Mouse (Mus musculus): ENCODE measurements at regions not wholly inside any gene's neighbourhood (a gene's known extent, or its start where the extent isn't known, plus 50 kb on each side); places are given as distances from the start of the nearest gene placed in this dataset.

- DNase-seq (ENCODE audit: low read depth): no peak
Measured at GRCm38 (mm10) chr3:38209081-38209480, 275.6 kb downstream of the Ankrd50 start.

GRCm38 (mm10) chr3:38207867-38208266 lies 276.8 kb downstream of the Ankrd50 start:
- no peak for DNase-seq (ENCODE audit: low read depth)

GRCm38 (mm10) chr3:38201861-38202656 lies 282.6 kb downstream of the Ankrd50 start:
- DNase-seq (ENCODE audit: low read depth): peak; percentile 28

- DNase-seq (ENCODE audit: low read depth): no peak
Measured at GRCm38 (mm10) chr3:38194001-38194400, 290.6 kb downstream of the Ankrd50 start.

DNA sequence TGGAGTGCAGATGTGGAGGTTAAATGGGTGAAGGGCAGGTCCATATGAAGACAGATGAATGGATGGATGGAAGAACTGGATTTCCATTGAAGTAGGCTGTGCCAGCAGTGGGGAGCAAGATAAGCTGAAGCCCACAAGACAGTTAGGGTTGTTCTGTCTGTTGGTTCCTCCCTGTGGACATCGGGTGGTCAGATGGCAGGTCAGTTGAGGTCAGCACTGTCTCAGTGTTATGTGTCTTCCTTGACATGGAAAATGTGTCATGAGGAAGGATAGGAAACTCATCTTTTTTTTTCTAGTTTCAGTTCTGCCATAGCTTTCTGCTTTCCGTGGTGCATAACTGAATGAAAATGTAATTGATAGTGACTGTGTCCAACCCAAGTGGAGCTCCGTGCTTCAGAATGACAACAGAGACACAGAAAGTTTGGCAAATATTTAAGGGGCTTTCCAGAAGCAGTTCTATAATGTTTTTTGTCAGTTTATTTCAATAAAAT lies 297.2 kb downstream of the Ankrd50 start:
- no peak for DNase-seq (ENCODE audit: low read depth)

GRCm38 (mm10) chr3:38186503-38186902 lies 298.1 kb downstream of the Ankrd50 start:
- no peak for DNase-seq (ENCODE audit: low read depth)

GRCm38 (mm10) chr3:38178295-38178694 lies 306.3 kb downstream of the Ankrd50 start:
- DNase-seq (ENCODE audit: low read depth): peak; percentile 6

DNA sequence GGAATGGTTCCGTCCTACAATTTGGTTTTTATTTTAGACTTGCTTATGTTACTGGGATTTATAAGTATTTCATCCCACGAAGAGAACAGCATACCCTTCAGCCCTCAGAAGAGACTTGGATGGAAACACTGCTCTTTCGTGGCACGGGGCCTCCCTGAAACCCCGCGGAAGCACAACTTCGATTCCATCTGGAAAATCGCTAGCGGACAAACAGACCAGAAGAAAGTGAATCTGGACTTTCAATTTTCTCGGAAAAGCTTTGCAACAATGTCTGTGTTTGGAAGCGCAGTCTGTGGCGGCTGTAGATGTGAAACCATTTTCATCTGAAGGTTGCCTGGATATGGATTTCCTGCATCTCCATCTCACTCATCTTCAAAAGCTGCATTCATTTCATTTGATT lies 308.7 kb downstream of the Ankrd50 start:
- DNase-seq (ENCODE audit: low read depth): no peak

DNA sequence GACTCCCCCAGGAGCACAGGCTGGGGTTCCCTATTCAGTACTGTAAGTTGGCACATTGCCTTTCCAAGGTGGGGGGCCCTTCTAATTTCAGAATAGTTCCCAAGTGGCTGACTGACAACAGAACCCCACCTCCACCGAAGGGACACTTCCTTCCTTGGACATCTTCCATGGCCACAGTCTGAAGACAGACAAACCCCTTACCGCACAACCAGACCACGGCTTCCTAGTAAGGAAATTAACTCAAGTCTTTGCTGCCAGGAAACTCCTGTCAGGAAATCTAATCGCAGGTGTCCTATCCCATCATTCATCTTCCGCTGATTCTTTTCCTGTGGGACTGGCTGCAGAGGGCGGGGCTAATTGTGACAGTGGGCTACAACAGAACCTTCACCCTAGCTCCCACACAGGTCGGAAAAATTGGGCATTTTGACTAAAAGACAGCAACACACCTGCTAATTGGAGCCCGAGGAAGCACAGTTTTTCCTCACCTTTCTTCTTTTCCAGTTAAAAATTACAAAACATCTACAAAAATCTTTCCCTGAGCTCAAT lies 309.8 kb downstream of the Ankrd50 start:
- DNase-seq (ENCODE audit: low read depth): no peak

- DNase-seq (ENCODE audit: low read depth): no peak
Measured at GRCm38 (mm10) chr3:38152408-38152807, 332.2 kb downstream of the Ankrd50 start.

DNA sequence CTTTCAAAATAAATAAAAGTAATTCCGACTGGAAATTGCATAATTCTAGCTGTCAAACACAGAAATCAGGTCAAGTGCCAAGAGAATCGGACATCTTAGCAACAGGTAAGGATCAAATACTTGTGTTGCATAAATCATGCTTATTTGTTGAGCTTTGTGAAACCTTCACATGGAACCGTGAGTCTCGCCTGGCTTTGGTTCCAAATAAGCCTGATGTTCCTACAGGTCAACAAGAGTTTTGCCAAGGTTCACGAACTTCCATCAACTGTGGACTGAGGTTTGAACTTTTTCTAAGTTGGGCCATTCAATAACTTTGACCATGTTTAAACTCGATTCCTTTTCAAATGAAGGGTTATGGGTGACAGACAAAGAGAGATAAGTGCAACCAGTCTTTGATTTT lies 332.8 kb downstream of the Ankrd50 start:
- DNase-seq (ENCODE audit: low read depth): no peak

DNA sequence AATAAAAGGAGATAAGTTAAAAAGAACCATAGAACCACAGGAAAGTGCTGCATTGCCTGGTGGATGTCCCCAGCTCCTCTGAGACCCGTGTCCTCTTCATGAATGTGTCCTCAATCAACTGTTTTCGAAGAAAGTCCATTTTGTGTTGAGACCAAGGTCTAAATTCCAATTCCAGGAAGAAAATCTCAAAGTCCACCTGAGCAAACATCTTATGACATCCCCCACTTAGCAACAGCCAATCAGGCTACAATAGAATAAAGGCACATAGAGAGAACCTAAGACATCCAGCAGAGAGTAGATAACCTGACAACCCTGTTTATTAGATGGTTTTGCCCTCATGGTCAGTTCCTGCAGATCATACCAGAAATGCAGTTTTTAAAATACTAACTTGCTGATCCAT lies 338.0 kb downstream of the Ankrd50 start:
- no peak for DNase-seq (ENCODE audit: low read depth)

DNA sequence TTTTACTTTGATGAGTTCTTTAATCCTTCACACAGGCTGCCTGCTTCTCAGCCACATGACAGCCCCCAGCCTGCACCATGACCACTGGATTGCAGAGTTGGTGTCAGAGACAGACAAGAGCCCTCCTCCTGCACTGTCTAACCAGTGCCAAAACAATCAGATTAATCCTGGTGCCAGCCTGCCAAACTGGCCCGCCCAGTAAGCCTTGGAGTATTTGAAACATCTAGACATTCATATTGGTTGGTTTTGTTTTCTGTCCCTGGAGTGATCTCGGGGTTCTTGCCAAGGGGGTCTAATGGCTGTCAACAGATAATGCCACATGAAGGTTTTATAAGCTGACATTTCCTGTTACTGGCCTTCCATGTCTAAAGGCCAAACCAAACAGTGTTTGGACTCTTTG lies 339.2 kb downstream of the Ankrd50 start:
- no peak for DNase-seq (ENCODE audit: low read depth)

DNA sequence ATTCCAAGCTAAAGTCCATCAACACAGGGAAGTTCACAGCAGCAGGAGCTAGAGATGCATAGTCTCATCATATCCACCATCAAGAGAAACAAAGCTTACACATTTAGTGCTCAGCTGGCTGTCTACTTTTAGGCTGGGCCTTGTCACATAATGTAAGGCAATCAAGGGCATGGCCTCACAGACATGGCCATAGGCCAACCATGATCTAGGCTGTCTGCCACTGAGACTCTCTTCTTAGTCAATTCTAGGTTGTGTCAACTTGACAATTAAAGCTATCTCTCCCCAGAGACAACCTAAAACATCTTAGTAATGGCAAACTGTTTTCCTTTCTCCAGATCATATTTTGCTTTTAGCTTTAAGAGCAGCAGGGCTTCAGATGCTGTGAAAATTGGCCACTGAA lies 340.0 kb downstream of the Ankrd50 start:
- no peak for DNase-seq (ENCODE audit: low read depth)

DNA sequence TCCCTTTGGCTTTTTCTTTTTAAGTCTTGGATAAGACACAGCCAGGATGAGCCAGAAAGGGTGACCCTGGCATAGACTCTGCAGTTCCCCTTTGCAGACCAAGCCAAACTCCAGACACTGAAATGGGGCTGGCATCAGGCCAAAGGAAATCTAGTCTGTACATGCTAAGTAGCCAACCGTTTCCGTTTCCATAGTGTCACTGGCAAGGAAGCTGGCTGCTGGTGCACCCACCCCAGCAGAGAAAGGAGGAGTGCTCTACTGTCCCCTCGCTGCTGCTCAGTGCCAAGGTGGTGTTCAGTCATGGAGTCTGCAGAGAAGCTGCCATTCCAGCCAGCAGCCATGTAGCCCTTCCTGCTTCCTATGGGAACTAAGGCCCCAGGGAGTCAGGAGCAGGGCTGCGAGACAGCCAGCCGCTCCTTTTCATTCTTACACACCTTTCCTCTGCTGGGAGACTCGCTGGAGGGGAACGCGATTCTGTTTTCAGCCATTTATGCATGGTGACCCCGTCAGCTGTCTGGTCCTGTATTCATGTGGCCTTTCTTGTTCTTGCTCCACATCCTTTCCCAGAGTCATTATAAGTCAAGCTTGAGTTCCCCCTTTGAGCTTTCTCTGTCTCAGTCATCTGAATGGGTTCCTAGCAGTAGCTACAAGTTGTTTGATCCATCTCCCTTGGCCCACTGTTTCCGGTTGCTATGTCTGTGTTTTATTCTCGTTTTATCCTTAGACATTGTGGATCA lies 341.3 kb downstream of the Ankrd50 start:
- no peak for DNase-seq (ENCODE audit: low read depth)

- DNase-seq (ENCODE audit: low read depth): no peak
Measured at GRCm38 (mm10) chr3:38139387-38139786, 345.3 kb downstream of the Ankrd50 start.

GRCm38 (mm10) chr3:38138014-38138413 lies 346.6 kb downstream of the Ankrd50 start:
- no peak for DNase-seq (ENCODE audit: low read depth)

- DNase-seq (ENCODE audit: low read depth): no peak
Measured at GRCm38 (mm10) chr3:38135808-38136214, 348.8 kb downstream of the Ankrd50 start.

- DNase-seq (ENCODE audit: low read depth): no peak
Measured at GRCm38 (mm10) chr3:38134425-38134824, 350.2 kb downstream of the Ankrd50 start.

DNA sequence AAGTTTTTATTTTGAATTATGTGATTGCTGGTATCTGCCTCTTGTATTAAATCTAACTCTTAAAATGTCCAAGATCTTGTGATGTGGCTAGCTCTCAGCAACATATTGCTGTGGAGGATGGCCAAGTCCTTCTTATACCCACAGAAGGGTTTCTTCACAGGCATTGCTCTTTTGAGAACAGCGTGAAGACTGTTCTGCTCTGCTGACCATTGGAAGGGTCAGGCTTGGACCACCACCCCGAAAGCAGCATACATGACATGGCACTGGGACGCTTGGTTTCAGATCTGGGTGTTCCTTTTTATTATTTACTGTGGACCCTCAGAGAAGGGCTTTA lies 352.8 kb downstream of the Ankrd50 start:
- DNase-seq (ENCODE audit: low read depth): no peak

DNA sequence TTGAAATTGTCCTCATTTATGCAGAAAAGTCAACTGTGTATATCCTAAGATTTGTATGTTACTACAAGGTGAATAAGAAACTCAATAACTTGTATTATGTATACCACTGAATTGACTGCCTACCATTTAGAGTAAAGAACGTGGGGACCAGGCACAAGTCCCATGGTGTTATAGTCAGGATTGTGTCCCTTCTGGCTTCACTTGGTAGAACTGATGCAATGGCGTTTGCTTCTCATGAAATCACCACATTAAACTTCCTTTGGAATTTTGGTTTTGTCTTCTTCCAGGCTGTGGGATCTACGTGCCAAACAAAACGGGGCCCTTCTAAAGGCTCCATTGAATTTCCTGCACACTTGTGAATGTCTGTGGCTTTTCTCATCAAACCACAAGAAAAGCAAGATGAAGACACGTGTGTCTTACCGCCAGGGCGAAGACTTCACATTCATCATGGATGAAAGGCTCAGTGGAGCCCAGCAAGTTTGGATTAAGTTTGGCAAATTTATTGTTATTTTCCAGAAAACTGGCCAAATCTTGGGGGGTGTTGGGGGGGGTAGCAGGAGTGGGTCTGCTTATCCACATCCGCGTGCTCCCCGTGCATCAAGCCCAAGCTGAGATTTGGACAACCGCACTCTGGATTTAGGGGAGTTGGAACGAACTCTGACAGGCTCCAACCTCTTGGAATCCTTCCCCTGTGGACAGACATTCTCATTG lies 353.3 kb downstream of the Ankrd50 start:
- DNase-seq (ENCODE audit: low read depth): no peak

- DNase-seq (ENCODE audit: low read depth): no peak
Measured at GRCm38 (mm10) chr3:38130088-38130487, 354.6 kb downstream of the Ankrd50 start.

GRCm38 (mm10) chr3:38129167-38129500 lies 355.5 kb downstream of the Ankrd50 start:
- no peak for DNase-seq (ENCODE audit: low read depth)

Data from naive thymus-derived CD4-positive, alpha-beta T cell, adult 2 months (primary cell).